Mouse (Mus musculus): ENCODE measurements around the gene Phf23.

The Phf23 gene

DNA sequence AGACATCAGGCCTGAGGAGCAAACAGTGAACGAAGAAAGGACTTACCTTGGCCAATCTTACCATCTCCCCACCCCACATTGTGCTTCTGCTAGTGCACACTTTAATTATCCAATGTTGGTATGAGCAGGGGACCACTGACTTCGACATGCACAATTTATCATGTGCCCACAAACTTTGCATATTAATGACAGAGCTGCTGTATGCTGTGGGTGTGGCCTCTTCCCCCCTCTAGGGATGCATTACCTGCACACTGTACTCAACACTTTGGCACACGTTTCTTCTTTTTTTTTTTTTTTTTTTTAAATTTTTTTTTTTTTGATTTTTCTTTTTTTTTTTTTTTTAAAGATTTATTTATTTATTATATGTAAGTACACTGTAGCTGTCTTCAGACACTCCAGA, 24.8 kb upstream of the Phf23 start:
- in situ Hi-C loops (cut with MboI, MseI), result no loop called here

DNA sequence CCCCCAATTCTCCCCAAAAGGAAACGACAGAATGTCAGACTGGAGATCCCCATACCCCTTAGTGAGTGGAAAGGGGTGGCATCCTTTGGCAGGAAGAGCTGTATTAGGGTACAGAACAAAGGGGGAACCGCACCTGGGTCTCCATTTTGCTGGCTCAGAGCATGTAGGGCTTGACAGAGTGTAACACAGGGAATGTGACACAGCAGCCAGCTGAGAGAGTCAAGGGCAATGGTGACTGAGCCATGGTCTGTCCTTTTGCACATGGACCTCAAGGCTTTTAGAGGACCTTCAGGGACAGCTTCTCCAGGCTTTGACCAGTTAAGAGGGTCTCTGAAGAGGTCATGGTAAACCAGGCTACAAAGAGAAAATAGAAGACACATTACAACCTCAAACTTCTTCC, 20.7 kb upstream of the Phf23 start:
- in situ Hi-C loops (cut with MboI, MseI), result no loop called here

DNA sequence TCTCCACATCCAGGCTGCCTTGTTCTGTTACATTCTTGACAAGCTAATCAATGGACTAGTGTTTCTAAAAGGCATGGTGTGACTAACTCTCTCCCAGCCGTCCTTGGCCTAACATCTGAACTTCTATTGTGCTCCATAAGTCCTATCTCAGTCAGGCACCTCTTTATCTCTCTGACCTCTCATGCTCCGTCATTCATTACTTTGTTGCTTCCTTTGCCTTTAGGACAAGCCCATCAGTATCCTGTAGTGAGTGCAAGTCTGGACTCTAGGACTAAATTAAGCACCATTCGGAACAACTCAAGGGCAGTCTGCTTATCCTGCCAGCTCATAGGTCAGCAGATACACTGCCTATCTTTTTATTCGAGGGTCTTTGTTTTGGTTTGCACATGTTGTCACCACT, 19.3 kb upstream of the Phf23 start:
- in situ Hi-C loops (cut with MboI, MseI), result no loop called here

DNA sequence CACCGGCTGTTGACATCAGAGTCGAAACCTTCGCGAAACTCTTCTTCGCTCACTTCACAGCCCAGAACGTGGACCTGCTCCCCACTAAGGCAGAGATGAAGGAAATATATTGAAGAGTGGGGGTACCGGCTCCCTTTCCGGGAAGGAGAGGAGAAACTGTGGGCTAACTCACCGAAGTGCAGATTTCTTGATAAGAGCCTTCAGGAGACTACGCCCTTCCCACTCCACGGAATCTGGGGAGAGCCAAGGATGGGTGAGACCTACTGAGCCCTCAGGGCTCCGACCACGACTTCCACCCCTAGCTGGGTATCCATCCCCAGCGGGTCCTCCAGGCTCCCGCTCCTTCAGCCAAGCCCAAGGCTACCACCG, 15.8 kb upstream of the Phf23 start:
- in situ Hi-C loops (cut with MboI, MseI), result no loop called here

DNA sequence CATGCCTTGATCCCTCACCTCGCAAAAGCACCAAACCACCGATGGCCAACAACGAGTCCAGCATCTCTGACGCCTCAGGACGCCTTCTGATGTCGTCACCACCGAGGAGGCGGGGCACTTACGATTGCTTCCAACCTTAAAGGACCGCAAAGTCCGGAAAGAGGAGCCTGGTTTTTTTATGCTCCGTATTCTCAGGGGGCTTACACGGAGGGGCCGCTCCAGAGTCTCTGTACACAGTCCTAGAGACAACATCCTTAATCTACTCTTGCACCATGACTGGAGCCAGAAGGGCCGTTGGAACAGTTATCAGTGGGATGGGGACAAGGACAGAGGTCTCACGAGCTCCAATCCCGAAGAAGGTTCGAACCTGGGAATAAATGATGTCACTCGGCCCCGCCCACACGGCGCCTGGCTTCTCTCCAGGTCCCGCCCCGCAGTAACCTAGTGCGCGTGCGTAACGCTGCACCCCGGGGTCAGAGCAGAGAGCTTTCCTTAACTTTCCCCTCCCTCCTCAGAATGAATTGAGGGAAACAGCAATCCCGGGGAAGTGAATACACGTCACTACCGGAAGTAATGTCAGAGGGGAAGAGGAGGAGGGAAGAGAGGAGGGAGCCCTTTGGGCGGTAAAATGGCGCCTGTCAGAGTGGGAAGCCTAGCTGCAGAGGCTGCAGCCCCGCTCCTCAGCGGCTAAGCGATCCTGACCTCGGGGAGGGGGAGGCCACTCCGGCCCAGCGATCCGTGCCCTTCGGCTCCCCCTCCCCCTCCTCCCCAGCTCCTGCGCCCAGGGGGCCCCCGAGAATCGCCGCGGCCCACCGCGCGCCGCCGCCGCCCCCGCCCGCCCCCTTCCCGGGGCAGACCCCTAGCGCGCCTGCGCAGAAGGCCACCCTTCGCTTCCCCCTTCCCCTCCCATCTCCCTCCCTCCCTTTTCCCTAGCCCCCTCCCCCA, 15.1 kb upstream of the Phf23 start:
- in situ Hi-C loops (cut with MboI, MseI), result no loop called here

DNA sequence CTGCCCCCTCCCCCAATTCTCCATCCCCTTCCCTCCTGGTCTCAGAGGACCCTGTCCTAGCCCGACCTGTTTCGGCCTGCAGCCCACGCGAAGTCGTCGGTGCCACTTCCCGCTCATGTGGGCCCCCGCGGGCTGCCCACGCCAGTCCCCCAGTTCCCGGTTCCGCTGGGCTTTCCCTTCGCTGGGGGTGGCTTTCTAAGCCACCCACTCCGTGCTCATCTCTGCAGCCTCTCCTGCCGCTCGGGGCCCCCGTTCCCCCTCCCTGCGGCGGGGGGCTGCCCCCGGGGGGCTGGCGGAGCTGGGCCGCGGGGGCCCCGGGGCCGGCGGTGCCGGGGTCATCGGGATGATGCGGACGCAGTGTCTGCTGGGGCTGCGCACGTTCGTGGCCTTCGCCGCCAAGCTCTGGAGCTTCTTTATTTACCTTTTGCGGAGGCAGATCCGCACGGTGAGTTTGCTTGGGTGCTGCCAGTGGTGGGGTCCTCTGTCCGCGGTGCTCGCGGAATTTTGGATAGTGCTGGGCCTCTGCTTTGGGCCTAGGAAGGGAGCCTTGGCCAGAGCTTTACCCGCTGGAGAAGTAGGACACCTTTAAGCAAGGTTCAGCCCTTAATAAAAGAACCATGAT, 14.3 kb upstream of the Phf23 start, which contains the start of gene Ctdnep1:
TSS of gene Ctdnep1 (plus strand) at position 16 of the 622 bp plus-strand sequence.
- in situ Hi-C loops (cut with MboI, MseI), result no loop called here

DNA sequence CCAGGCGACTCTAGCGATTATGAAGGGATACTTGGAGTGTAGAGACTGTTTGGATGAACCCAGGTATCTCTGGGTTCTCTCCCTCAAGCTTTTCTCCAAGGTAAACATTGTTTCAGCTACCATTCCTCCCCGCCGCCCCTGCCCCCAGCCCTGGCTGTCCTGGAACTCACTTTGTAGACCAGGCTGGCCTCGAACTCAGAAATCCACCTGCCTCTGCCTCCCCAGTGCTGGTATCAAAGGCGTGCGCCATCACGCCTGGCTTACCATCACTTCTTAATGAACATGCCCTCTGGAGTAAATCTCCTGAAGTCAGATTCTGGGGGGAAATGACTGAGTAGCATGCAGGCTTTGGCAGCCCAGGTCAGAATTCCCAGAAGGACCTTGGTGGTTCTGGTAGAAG, 13.4 kb upstream of the Phf23 start, which contains the start of gene Elp5:
TSS of gene Elp5 (minus strand) at position 293 of the 400 bp plus-strand sequence.
- in situ Hi-C loops (cut with MboI, MseI), result no loop called here

DNA sequence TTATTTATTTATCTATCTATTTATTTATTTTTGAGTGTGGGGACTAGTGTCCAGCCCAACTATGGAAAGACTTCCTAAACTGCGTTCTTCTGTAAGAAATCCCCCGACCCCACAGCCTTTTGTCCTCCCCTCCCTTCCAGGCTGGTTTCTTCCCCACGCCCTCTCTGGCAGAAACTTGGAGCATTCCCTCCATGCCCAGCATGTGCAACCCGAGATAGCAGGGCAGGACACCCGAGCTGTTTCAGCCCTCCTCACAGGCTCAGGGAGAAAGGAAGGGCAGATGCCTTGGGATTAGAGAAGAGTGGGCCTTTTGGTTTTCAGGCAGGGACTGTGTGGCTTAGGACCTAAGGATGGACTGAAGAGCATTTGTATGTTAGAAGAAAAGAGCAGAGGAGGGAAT, 12.7 kb upstream of the Phf23 start:
- in situ Hi-C loops (cut with MboI, MseI), result no loop called here

DNA sequence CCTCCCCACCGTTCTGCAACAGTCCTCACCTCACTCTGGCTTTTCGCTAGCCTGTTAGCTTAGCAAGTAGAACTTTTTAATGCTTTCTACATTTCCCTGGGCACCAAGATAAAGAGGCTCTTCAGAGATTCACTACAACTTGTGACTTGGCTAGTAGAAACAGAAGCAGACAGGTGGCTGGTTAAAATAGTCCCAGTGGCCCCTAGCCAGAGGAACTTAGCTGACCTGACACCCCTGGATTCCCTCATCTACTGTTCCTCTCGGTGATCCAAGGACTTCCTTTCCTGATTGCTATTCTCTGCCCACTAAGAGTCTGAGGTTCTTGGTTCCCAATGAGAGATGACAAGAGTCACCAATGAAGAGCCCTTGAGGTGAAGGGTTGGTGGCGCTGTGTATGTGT, 12.2 kb upstream of the Phf23 start:
- in situ Hi-C loops (cut with MboI, MseI), result no loop called here

DNA sequence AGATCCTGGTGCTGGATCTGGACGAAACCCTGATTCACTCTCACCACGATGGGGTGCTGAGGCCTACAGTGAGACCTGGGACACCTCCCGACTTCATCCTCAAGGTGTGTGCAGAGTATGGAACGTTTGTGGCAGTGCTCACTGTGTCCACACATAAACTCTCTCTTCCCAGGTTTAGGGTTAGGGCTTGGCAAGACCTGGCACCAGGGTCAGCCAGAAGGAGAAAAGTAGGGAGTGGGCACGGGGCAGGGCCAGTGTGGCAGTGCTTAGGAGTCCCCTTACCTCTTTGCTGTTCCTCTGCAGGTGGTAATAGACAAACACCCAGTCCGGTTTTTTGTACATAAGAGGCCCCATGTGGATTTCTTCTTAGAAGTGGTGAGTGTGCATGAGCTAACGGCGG, 11.1 kb upstream of the Phf23 start:
- in situ Hi-C loops (cut with MboI, MseI), result no loop called here

DNA sequence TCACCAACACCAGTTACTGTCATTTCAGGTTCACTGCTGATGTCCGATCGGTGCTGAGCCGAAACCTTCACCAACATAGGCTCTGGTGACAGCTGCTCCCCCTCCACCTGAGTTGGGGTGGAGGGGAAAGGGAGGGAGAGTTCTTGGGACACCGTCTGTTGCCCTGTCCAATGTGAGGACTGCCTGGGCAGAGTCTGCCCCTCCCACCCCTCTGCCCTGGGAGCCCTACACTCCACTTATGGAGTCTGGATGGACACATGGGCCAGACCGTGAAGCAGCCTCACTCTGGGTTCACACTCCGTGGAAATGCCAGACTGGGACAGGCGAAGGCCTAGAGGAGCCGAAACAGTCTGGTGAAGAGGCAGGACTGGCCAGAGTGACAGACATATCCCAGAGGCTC, 5.6 kb upstream of the Phf23 start:
- in situ Hi-C loops (cut with MboI, MseI), result no loop called here

DNA sequence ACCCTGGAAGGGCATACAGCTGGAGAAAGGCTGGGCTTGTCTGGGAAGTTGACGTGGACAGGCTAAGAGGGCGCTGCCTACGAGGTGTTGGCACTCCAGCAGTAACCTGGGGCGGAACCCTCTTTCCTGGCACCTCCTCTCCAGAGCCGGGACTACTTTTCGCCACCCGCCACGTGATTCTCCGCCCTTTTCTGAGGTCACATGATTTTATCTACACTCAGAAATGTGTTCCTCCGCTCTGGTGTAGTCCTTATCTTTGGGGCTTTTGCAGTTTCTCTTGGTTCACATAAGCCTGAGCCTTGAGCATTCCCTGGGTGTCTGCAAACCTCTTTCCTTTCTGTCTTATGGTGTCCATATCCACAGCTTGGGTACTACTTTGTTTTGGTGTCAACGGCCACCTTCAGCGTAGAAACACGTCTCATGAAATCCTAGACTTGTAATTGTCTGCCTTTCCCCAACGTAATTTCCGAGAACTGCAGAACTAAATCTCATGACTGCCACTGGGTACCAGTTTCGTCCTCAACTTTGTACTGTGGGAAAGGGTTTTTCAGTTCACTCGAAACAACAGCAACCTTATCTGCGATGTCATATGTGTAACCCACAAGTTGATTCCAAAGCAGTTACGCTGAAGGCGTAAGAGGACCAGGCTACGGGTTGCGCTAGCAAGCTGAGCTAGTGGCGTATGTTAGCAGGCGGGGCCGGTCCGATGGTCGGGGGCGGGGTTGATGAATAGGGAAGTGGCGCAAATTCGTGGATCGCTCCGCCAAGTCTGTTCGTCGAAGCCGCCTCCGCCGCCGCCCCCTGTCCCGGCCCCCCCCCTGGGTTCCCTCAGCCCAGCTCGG, 4.5 kb upstream of the Phf23 start, which contains the start of gene Gabarap:
TSS of gene Gabarap (plus strand) at position 294 of the 842 bp plus-strand sequence.
- in situ Hi-C loops (cut with MboI, MseI), result no loop called here

DNA sequence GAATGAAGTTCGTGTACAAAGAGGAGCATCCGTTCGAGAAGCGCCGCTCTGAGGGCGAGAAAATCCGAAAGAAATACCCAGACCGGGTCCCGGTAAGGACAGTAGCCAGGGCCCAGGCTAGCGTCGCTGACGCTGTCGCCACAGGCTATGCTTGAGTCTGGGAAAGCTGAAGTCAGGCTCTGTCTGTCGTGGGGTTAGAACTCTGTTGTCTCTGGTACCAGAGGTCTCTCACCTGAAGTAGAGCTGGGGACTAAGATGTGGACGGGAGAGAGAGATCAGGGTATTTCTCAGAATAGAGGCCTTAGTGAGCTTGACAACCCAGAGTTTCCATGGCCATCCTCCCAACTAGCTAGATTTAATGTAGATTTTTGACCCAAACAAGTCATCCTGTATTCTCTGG, 3.9 kb upstream of the Phf23 start:
- in situ Hi-C loops (cut with MboI, MseI), result no loop called here

DNA sequence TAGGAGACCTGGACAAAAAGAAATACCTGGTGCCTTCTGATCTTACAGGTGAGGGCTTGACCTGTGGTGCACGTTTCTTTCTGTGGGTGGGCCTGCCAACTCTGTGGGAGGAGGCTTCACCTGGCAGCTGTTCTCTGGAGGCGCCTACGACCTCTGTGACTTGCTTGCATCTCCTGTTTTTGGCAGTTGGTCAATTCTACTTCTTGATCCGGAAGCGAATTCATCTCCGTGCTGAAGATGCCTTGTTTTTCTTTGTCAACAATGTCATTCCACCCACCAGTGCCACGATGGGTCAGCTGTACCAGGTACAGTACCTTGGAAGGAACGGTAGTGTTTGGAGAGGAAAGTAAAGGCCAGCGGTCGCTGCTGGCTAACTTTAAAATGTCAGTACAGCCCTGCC, 3.2 kb upstream of the Phf23 start:
- in situ Hi-C loops (cut with MboI, MseI), result no loop called here

DNA sequence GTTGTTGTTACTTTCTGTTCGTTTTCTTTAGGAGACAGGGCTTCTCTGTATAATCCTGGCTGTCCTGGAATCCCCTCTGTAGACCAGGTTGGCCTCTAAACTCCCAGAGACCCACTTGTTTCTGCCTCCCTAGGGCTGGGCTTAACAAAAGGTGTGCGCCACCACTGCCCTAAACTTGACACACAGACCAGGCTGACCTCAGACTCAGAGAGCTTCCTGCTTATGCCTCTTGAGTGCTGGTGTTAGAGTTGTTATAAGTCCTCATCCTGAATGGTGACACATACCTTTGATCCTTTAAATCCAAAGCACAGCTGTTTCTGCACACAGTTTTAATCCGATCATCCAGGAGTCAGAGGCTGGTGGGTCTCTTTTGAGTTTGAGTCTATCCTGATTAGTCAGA, 2.6 kb upstream of the Phf23 start:
- in situ Hi-C loops (cut with MboI, MseI), result no loop called here

DNA sequence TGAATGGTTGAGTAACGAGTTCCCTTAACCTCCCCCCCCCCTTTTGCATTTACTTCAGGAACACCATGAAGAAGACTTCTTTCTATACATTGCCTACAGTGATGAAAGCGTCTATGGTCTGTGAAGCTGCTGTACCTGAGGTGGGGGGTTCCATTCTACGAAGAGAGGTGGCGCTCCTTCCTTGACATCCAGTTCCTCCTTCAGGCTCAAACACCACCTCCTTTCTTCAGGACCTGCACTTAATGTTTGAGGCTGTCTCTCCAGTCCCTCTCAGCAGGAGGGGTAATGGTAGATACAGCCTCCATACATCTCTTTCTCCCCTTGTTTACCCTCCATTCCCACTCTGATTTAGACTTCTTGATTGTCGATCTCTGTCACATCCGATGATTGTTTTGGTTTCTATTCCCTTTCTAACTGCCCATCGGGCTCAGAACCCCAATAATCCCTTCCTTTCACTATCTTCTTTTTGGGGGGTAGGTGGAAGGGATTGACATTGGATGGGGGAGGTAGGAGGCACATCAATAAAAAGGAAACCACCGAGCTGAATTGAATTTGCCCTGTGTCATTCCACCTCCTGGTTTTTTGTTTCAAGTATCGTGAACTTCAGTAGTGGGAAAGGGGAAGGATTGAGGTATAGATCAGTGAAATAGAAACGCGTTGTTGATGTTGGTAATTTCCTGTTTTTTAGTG, 1.0 kb upstream of the Phf23 start:
- in situ Hi-C loops (cut with MboI, MseI), result no loop called here

DNA sequence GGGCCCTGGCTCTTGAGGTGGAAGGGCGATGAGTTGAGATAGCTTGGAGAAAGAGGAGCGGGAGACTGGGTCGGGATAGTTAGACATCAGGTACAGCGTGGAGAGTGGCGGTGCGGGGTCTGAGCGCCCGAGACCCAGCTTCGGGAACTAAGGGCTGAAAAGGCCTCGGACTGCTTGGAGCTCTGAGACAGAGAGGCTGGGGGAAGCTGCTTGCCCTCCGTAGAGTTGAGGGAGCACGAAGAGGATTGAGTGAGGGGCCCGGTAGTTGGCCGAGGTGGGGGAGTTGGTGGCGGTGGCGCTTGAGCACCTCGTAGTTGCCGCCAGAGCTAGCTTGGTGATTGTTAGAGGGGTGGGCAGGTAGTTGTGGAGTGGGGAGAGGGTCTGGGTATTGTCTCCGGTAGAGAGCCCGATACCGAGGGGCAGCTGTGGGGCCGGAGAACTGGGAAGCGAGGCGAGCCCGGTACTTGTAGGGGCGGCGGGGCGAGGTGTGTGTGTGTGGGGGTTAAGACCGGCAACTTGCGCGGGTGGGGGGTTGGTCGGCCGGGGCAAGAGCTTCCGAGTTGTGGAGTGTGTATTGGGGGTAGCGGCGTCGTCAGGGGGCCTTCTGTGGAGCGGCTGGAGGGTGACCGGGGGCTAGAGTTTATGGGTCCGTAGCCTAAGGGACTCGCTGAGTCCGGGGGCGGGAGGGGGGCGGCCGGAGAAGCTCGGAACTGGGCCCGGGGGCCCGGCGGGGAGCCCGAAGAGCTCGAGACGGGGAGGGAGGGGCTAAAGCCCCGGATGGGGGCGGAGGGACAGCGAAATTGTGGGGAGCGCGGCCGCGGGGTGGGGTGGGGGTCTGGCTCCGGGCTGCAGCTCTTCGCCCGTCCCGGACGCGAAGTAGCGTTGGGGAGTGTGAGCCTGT, 834 bp downstream of the Phf23 start:
- in situ Hi-C loops (cut with MboI, MseI), result no loop called here

DNA sequence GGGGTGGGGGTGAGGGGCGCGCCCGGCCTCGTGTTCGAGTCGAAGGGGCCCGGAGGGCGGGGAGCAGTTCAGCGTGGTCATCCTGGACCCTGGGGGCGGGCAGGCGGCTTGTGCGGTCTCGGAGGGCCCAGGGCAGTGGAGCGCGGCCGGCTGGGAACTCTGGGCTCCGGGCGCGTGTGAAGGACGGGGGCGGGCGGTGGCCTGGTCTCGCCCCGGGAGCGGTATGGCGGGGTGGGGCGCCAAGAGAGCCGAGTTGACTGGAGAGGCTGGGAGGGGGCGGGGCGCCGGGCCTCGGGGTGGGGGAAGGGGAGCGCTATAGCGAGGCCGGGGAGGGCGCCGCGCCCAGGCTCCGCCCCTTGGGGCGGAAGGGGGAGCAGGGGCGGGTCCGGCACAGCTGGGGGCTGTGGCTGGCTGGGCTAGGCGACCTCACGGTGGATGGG, 1.5 kb downstream of the Phf23 start:
- in situ Hi-C loops (cut with MboI, MseI), result no loop called here

DNA sequence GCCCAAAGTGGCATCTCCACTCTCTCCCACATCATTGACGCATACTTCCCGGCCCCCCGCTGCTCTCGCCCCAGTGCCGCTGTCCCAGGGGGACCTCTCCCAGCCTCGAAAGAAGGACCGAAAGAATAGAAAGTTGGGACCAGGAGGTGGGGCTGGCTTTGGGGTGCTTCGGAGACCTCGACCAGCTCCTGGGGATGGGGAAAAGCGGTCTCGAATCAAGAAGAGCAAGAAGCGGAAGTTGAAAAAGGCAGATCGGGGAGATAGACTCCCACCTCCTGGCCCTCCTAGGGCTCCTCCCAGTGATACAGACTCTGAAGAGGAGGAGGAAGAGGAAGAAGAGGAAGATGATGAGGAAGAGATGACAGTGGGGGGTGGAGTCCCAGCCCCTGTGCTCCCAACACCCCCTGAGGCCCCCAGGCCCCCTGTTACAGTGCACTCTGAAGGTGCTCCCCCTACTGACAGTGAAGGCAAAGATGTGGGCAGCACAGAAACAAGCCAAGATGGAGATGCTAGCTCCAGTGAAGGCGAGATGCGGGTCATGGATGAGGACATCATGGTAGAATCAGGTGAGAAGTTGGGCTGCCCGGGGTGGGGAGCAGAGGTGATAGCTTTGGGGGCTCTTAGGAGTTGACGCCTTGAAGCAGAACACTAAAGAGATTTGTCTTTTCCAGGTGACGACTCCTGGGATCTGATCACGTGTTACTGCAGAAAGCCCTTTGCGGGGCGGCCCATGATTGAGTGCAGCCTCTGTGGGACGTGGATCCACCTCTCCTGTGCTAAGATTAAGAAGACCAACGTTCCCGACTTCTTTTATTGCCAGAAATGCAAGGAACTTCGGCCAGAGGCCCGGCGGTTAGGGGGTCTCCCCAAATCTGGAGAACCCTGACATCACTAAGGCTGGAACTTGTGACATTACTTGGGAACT, 3.3 kb downstream of the Phf23 start:
- in situ Hi-C loops (cut with MboI, MseI), result no loop called here

Measured in T-helper 2 cell (primary cell).